Mouse (Mus musculus): ENCODE measurements around the gene Ugcg.

DNA sequence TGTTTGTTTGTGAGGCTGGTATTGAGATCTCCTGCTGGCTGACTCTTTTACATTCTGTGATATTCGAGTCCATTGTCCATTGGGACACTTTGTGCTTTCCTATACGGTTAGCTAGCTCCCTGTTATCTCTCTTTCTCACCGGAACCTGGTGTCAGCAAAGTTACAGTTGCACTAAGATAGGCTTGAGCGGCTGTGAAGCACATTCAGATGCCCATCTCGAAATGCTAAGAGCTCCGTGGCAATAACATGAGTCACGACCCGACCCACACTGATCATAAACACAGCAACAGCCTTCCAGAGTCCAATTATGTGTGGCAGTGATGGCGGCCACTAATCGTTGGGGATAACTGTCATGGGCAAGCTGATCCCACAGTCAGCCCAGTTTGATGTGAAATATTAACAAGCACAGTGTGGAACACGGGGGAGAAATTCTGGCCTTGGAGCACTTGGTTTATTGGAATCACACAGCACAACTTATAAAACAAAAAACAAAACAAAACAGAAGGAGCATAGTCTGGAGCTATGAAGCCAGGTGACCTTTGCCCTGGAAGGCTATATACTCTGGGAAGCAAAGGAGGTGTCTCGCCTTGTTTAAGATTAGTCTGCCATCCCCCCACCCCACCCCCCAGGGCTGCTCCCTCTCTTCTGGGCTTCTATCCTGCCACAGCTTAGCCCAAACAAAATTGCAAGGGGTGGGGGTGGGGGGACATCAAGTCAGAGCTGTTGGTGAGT, 7.5 kb downstream of the Ugcg start:
- TF ChIP-seq POLR2A (IDR thresholded peaks at IDR 0.05; ENCODE audit: control insufficient read depth, low read depth, low read length) (no peak), CTCF (IDR thresholded peaks at IDR 0.05; ENCODE audit: control insufficient read depth, insufficient read depth, insufficient replicate concordance, low read depth, low read length) (no peak)
